Mouse (Mus musculus): Measurements from ENCODE around the gene Abcb9.

GRCm38 (mm10) chr5:124077856-124078460 is 17.6 kb downstream of the Abcb9 start:
- no peak for TF ChIP-seq CTCF (IDR thresholded peaks at IDR 0.05; ENCODE audit: borderline replicate concordance, insufficient read depth, low read length)
- no peak for TF ChIP-seq POLR2A (IDR thresholded peaks at IDR 0.05; ENCODE audit: low read depth, low read length)
